In the genomic region with DNA sequence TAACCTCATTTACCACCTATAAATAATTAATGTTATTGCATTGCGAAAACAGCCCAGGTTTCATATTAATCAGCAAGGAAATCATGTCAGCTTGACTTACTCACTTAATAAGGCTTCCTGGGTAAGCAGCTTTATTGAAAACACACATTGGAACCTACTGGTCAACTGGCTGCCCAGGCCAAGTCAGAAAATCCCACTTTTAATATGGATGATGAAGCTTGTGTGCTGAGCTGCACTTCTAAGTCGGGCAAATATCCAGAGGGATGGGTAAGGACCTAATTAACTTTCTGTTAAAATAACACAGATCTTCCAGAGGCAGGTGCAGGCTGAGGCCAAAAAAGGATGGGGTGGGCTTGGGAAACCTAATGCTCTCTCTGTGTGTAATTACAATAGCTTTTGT, we compare ENCODE assay signal across 23 mouse cellular contexts. TPM values are rescaled to one million over a fixed set of nuclear protein-coding genes. Genes with fewer than 3 reads are reported as not detected.
A peak's percentile ranks its signal among the peaks of the same experiment; 100 is the strongest.
DNase-seq lines count a peak whose midpoint lies in the region; ATAC-seq and TF ChIP-seq lines count a peak whose summit lies in the region.
"Had no signal": no experiment of that assay in that cellular context is flagged by ENCODE, and none has a peak within 500 bp of the region (broad histone marks: within the 10 kb centered on the region; RNA-seq: fewer than 3 reads in every experiment).

No protein-coding gene starts in this region.

- H3K36me3 ChIP-seq in hindbrain, postnatal 0 days (ENCODE audit: insufficient read depth, low read length): no peaks in the 10 kb centered on the region
- no peaks in the 10 kb centered on the region for H3K36me3 ChIP-seq in hindbrain, embryonic 13.5 days
- H3K36me3 ChIP-seq in neural tube, embryonic 11.5 days (ENCODE audit: control insufficient read depth, insufficient read depth, low read length): no peaks in the 10 kb centered on the region
- H3K36me3 ChIP-seq in neural tube, embryonic 15.5 days: no peaks in the 10 kb centered on the region
- H3K36me3 ChIP-seq: embryonic facial prominence, embryonic 13.5 days; heart, embryonic 12.5 days had no signal

- no peak for TF ChIP-seq CTCF in hindbrain, postnatal 0 days (IDR thresholded peaks at IDR 0.05; ENCODE audit: low read depth)

- H3K4me1 ChIP-seq in hindbrain, postnatal 0 days (ENCODE audit: insufficient read depth, low read length): no peaks in the 10 kb centered on the region
- peaks cover 7% of the 10 kb centered on the region for H3K4me1 ChIP-seq in hindbrain, embryonic 13.5 days (replicated peaks)
- H3K4me1 ChIP-seq in neural tube, embryonic 11.5 days (ENCODE audit: control insufficient read depth, insufficient read depth, low read length): no peaks in the 10 kb centered on the region
- peaks cover 6% of the 10 kb centered on the region; the same call in 1 of the 2 replicates for H3K4me1 ChIP-seq in neural tube, embryonic 15.5 days
- H3K4me1 ChIP-seq: embryonic facial prominence, embryonic 13.5 days; heart, embryonic 12.5 days had no signal

- peak; percentile 19 for DNase-seq in hindbrain, postnatal 0 days (ENCODE audit: low spot score)
- no peak for DNase-seq in neural tube, embryonic 11.5 days (ENCODE audit: low spot score)
- no peak for DNase-seq in neural tube, embryonic 10.5 days (ENCODE audit: extremely low spot score, low spot score)
- DNase-seq in adrenal gland, postnatal 36 days: no peak
- DNase-seq in cerebellum, postnatal 25 days: no peak
- DNase-seq: adrenal gland, adult 2 months; adrenal gland, postnatal 25 days; cerebellum, adult 11 months; cerebellum, adult 8-10 months; cerebellum, postnatal 14 days; gastrocnemius, adult 2 months; gastrocnemius, postnatal 25 days had no signal

- no peak overlapping the region for H3K27ac ChIP-seq in hindbrain, postnatal 0 days
- H3K27ac ChIP-seq in hindbrain, embryonic 13.5 days: no peak overlapping the region
- H3K27ac ChIP-seq in neural tube, embryonic 11.5 days (ENCODE audit: low read depth, low read length): no peak overlapping the region
- H3K27ac ChIP-seq in neural tube, embryonic 15.5 days (replicated peaks): no peak overlapping the region
- H3K27ac ChIP-seq: embryonic facial prominence, embryonic 13.5 days; forebrain, embryonic 13.5 days; gastrocnemius, adult 2 months had no signal

- 46% methylated on average over 2 of the region's 2 CpGs for WGBS in hindbrain, postnatal 0 days
- 62% methylated on average over 2 of the region's 2 CpGs for WGBS in hindbrain, embryonic 13.5 days
- WGBS in neural tube, embryonic 11.5 days: 69% methylated on average over 2 of the region's 2 CpGs
- WGBS in neural tube, embryonic 15.5 days: 46% methylated on average over 2 of the region's 2 CpGs

- H3K4me2 ChIP-seq in hindbrain, postnatal 0 days (ENCODE audit: low read depth, low read length): no peak overlapping the region
- H3K4me2 ChIP-seq in hindbrain, embryonic 13.5 days: no peak overlapping the region
- H3K4me2 ChIP-seq in neural tube, embryonic 11.5 days (ENCODE audit: low read depth): peak overlapping the region; percentile 14
- H3K4me2 ChIP-seq in neural tube, embryonic 15.5 days: no peak overlapping the region
- H3K4me2 ChIP-seq: embryonic facial prominence, embryonic 13.5 days; forebrain, embryonic 13.5 days; heart, embryonic 12.5 days had no signal

- no peak overlapping the region for H3K9ac ChIP-seq in hindbrain, postnatal 0 days (replicated peaks; ENCODE audit: low read length)
- H3K9ac ChIP-seq in hindbrain, embryonic 13.5 days: no peak overlapping the region
- H3K9ac ChIP-seq in neural tube, embryonic 11.5 days (ENCODE audit: low read length): no peak overlapping the region
- H3K9ac ChIP-seq in neural tube, embryonic 15.5 days (replicated peaks): no peak overlapping the region
- H3K9ac ChIP-seq: embryonic facial prominence, embryonic 13.5 days; forebrain, embryonic 13.5 days; heart, embryonic 12.5 days had no signal

- H3K4me3 ChIP-seq in hindbrain, postnatal 0 days (ENCODE audit: low read length): no peak overlapping the region
- H3K4me3 ChIP-seq in hindbrain, embryonic 13.5 days: no peak overlapping the region
- H3K4me3 ChIP-seq in neural tube, embryonic 11.5 days (ENCODE audit: low read depth, low read length): no peak overlapping the region
- no peak overlapping the region for H3K4me3 ChIP-seq in neural tube, embryonic 15.5 days (replicated peaks)
- H3K4me3 ChIP-seq: embryonic facial prominence, embryonic 13.5 days; forebrain, embryonic 13.5 days; gastrocnemius, adult 2 months; heart, embryonic 12.5 days had no signal

- no peaks in the 10 kb centered on the region for H3K9me3 ChIP-seq in hindbrain, postnatal 0 days (ENCODE audit: low read length)
- no peaks in the 10 kb centered on the region for H3K9me3 ChIP-seq in hindbrain, embryonic 13.5 days
- H3K9me3 ChIP-seq in neural tube, embryonic 11.5 days (ENCODE audit: control insufficient read depth, low read length): no peaks in the 10 kb centered on the region
- H3K9me3 ChIP-seq in neural tube, embryonic 15.5 days (replicated peaks): no peaks in the 10 kb centered on the region
- H3K9me3 ChIP-seq: embryonic facial prominence, embryonic 13.5 days; forebrain, embryonic 13.5 days; heart, embryonic 12.5 days had no signal

- no peaks in the 10 kb centered on the region for H3K27me3 ChIP-seq in hindbrain, postnatal 0 days (ENCODE audit: insufficient read depth, low read length)
- H3K27me3 ChIP-seq in hindbrain, embryonic 13.5 days: no peaks in the 10 kb centered on the region
- H3K27me3 ChIP-seq in neural tube, embryonic 11.5 days (ENCODE audit: control insufficient read depth, insufficient read depth, low read length): no peaks in the 10 kb centered on the region
- H3K27me3 ChIP-seq in neural tube, embryonic 15.5 days (replicated peaks): no peaks in the 10 kb centered on the region
- H3K27me3 ChIP-seq: embryonic facial prominence, embryonic 13.5 days; forebrain, embryonic 13.5 days; heart, embryonic 12.5 days had no signal

- ATAC-seq in hindbrain, postnatal 0 days: no peak
- no peak for ATAC-seq in hindbrain, embryonic 13.5 days (ENCODE audit: low FRiP score)
- no peak for ATAC-seq in neural tube, embryonic 11.5 days (ENCODE audit: insufficient read depth, low FRiP score, low TSS enrichment)
- peak; percentile 61 for ATAC-seq in neural tube, embryonic 15.5 days (ENCODE audit: low FRiP score)
- ATAC-seq: forebrain, embryonic 13.5 days; inflammation-experienced regulatory T-cells, adult 6 months had no signal

RNA-seq across cellular contexts. Expression of a gene that starts 4.3 kb away (rescaled TPM):
- 0.65 and 2.6 TPM in 2 replicates for total RNA-seq in hindbrain, postnatal 0 days (2014; rRNA removed)
- polyA plus RNA-seq in hindbrain, postnatal 0 days (2015; fragmentation: Nextera tagmentation; extraction: Ambion mirVana): 0.91 and 1.3 TPM in 2 replicates
- 2.7 and 6.7 TPM in 2 replicates for polyA plus RNA-seq in hindbrain, embryonic 13.5 days (2015; fragmentation: Nextera tagmentation; extraction: Ambion mirVana)
- 52.7 and 59.2 TPM in 2 replicates for polyA plus RNA-seq in neural tube, embryonic 11.5 days (2014; fragmentation: Nextera tagmentation; extraction: Ambion mirVana)
- polyA plus RNA-seq in neural tube, embryonic 15.5 days (2015; fragmentation: Nextera tagmentation; extraction: Ambion mirVana): 0.31 and 0.37 TPM in 2 replicates
- under 1 TPM; 0.46 to 0.63 TPM for total RNA-seq in adrenal gland, postnatal 36 days (2021)
- total RNA-seq: ES-E14; gastrocnemius, adult 2 months; gastrocnemius, postnatal 25 days; granulocyte monocyte progenitor cell, adult 5-6 weeks; heart, adult 8-10 months; heart, postnatal 25 days had no signal
- polyA plus RNA-seq: adrenal gland, adult 2 months; heart, embryonic 16.5 days; inflammation-experienced regulatory T-cells, adult 6 months had no signal

RNA-seq across cellular contexts. Expression of a gene that starts 46.9 kb away (rescaled TPM):
- not detected in 2 replicates for total RNA-seq in hindbrain, postnatal 0 days (2014; rRNA removed)
- not detected in 2 replicates for polyA plus RNA-seq in hindbrain, postnatal 0 days (2015; fragmentation: Nextera tagmentation; extraction: Ambion mirVana)
- not detected in 2 replicates for polyA plus RNA-seq in hindbrain, embryonic 13.5 days (2015; fragmentation: Nextera tagmentation; extraction: Ambion mirVana)
- 0.28 and 0.41 TPM in 2 replicates for polyA plus RNA-seq in neural tube, embryonic 11.5 days (2014; fragmentation: Nextera tagmentation; extraction: Ambion mirVana)
- 0.37 and 7.7 TPM in 2 replicates for polyA plus RNA-seq in neural tube, embryonic 15.5 days (2015; fragmentation: Nextera tagmentation; extraction: Ambion mirVana)
- under 1 TPM; 0.30 to 0.40 TPM for total RNA-seq in adrenal gland, postnatal 36 days (2021)
- polyA plus RNA-seq: adrenal gland, adult 2 months; forebrain, embryonic 13.5 days had no signal
